Comparison of ENCODE assay signal across 26 mouse cellular contexts in the genomic region with DNA sequence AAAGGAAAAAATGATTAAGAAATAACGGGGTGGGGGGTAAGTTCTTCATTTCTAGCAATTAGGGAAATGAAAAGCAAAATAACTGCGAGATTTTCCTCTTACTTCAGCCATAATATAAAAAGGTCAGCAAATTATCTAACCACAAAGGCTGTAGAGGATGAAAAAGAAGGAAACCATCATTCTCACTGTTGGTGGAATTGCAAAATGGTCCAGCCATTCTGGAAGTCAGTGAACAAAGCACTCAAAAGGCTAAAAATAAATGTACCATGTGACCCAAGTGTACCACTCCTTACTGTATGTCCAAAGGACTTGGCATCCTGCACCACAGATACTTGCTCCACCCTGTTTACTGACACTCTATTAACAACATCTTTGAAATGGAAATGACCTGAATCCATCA.
"Had no signal": no experiment of that assay in that cellular context is flagged by ENCODE, and none has a peak within 500 bp of the region (broad histone marks: within the 10 kb centered on the region; RNA-seq: fewer than 3 reads in every experiment).

No protein-coding gene starts in this region.

- ATAC-seq: hindbrain, embryonic 16.5 days; inflammation-experienced regulatory T-cells, adult 6 months; intestine, embryonic 15.5 days; intestine, postnatal 0 days had no signal

- H3K9me3 ChIP-seq: heart, embryonic 10.5 days; heart, embryonic 12.5 days; hindbrain, embryonic 10.5 days; hindbrain, embryonic 12.5 days; intestine, embryonic 15.5 days; limb, embryonic 13.5 days; limb, embryonic 15.5 days; liver, embryonic 13.5 days had no signal

- H3K27me3 ChIP-seq: heart, embryonic 12.5 days; hindbrain, embryonic 12.5 days; intestine, embryonic 15.5 days; limb, embryonic 13.5 days; limb, embryonic 15.5 days; liver, embryonic 13.5 days had no signal

- DNase-seq: gastrocnemius, adult 2 months; gastrocnemius, postnatal 14 days; gastrocnemius, postnatal 36 days; heart, postnatal 10 days; heart, postnatal 4 days; kidney, adult 18-20 months; kidney, adult 8-10 months; kidney, postnatal 10 days; kidney, postnatal 25 days; kidney, postnatal 4 days; layer of hippocampus, adult 9-11 months; layer of hippocampus, postnatal 36 days; left cerebral cortex, postnatal 4 days; liver, embryonic 13.5 days had no signal

- H3K27ac ChIP-seq: gastrocnemius, adult 2 months; heart, embryonic 10.5 days; hindbrain, embryonic 10.5 days; hindbrain, embryonic 12.5 days; hindbrain, embryonic 14.5 days; intestine, embryonic 15.5 days; limb, embryonic 13.5 days; limb, embryonic 15.5 days; liver, embryonic 13.5 days had no signal

- H3K9ac ChIP-seq: heart, embryonic 12.5 days; hindbrain, embryonic 12.5 days; hindbrain, embryonic 14.5 days; intestine, embryonic 15.5 days; limb, embryonic 13.5 days; limb, embryonic 15.5 days; liver, embryonic 13.5 days had no signal

- H3K4me2 ChIP-seq: heart, embryonic 12.5 days; hindbrain, embryonic 12.5 days; hindbrain, embryonic 14.5 days; intestine, embryonic 15.5 days; limb, embryonic 13.5 days; limb, embryonic 15.5 days; liver, embryonic 11.5 days; liver, embryonic 13.5 days had no signal

- H3K4me3 ChIP-seq: gastrocnemius, adult 2 months; heart, embryonic 10.5 days; heart, embryonic 12.5 days; hindbrain, embryonic 10.5 days; hindbrain, embryonic 12.5 days; intestine, embryonic 15.5 days; limb, embryonic 13.5 days; limb, embryonic 15.5 days; liver, embryonic 13.5 days had no signal

- H3K36me3 ChIP-seq: heart, embryonic 10.5 days; heart, embryonic 12.5 days; hindbrain, embryonic 10.5 days; hindbrain, embryonic 12.5 days; intestine, embryonic 15.5 days; limb, embryonic 13.5 days; limb, embryonic 15.5 days; liver, embryonic 13.5 days had no signal

- H3K4me1 ChIP-seq: heart, embryonic 10.5 days; hindbrain, embryonic 10.5 days; hindbrain, embryonic 12.5 days; intestine, embryonic 15.5 days; limb, embryonic 13.5 days; limb, embryonic 15.5 days; liver, embryonic 13.5 days had no signal
